Mouse (Mus musculus) MEL (cell line): ENCODE results near the gene Slc43a1. TPM values are rescaled to one million over a fixed set of nuclear protein-coding genes. Genes with fewer than 3 reads are reported as not detected.

ENCODE experiments used
- DNase-seq: peaks from one replicate; pipeline ENCODE4 v3.0.0; 2011; ENCODE audit warnings: low read depth, low spot score
- H3K27ac ChIP-seq: 2 replicates; pipeline ENCODE4 v1.5.1; 2012; ENCODE audit warnings: low read depth, mild to moderate bottlenecking, control low read depth, low read length, moderate library complexity; ENCODE audit not compliant: control insufficient read depth
- H3K27me3 ChIP-seq, 2 experiments: fragments of 150-350 bp in 1 of 2; sonication (generic) in 1 of 2; 2 replicates each; pipeline ENCODE4 v1.6.1; 2012; ENCODE audit warnings: low read length in 2 of 2, mild to moderate bottlenecking in 2 of 2, improper control_type of control experiment in 1 of 2, moderate library complexity in 1 of 2; ENCODE audit not compliant: insufficient read depth in 2 of 2, control insufficient read depth in 1 of 2
- H3K36me3 ChIP-seq, 2 experiments: 2 replicates each; pipeline ENCODE4 v1.6.1; 2012 to 2014; ENCODE audit warnings: low read length in 2 of 2, improper control_type of control experiment in 1 of 2, inconsistent platforms in 1 of 2, mild to moderate bottlenecking in 1 of 2; ENCODE audit not compliant: insufficient read depth in 2 of 2, control insufficient read depth in 1 of 2
- H3K4me1 ChIP-seq, 2 experiments: fragments of 150-350 bp in 1 of 2; sonication (generic) in 1 of 2; 2 replicates each; pipeline ENCODE4 v1.6.1; 2012; ENCODE audit warnings: low read length in 2 of 2, improper control_type of control experiment in 1 of 2, mild to moderate bottlenecking in 1 of 2; ENCODE audit not compliant: insufficient read depth in 2 of 2, control insufficient read depth in 1 of 2
- H3K4me3 ChIP-seq, 2 experiments: fragments of 150-350 bp in 1 of 2; sonication (generic) in 1 of 2; 2 replicates each; pipeline ENCODE4 v1.5.1; 2012; ENCODE audit warnings: low read depth in 2 of 2, low read length in 2 of 2, mild to moderate bottlenecking in 2 of 2, moderate library complexity in 2 of 2, control low read depth in 1 of 2, improper control_type of control experiment in 1 of 2; ENCODE audit not compliant: control insufficient read depth in 1 of 2, insufficient read depth in 1 of 2
- H3K79me2 ChIP-seq: 2 replicates; pipeline ENCODE4 v1.6.1; 2012; ENCODE audit warnings: mild to moderate bottlenecking, low read length, moderate library complexity; ENCODE audit not compliant: control insufficient read depth, poor library complexity, insufficient read depth
- H3K9ac ChIP-seq: 2 replicates; pipeline ENCODE4 v1.6.1; 2012; ENCODE audit warnings: low read depth, mild to moderate bottlenecking, control low read depth, low read length, moderate library complexity; ENCODE audit not compliant: control insufficient read depth, poor library complexity, severe bottlenecking
- H3K9me3 ChIP-seq: fragments of 150-350 bp; sonication (generic); replicated peaks from 2 replicates; pipeline ENCODE4 v1.6.1; 2012; ENCODE audit warnings: mild to moderate bottlenecking, low read length, improper control_type of control experiment, moderate library complexity; ENCODE audit not compliant: insufficient read depth
- CHD1 ChIP-seq: IDR thresholded peaks from 2 replicates; pipeline ENCODE4 v1.6.1; 2012; ENCODE audit warnings: low read depth, mild to moderate bottlenecking, inconsistent platforms, low read length, improper control_type of control experiment
- CHD2 ChIP-seq: IDR thresholded peaks from 2 replicates; pipeline ENCODE4 v1.6.1; 2011; ENCODE audit warnings: low read length, improper control_type of control experiment
- CTCF ChIP-seq, 3 experiments: IDR thresholded peaks in 2 of 3; conservative IDR thresholded peaks in 1 of 3; 2 replicates each; pipeline ENCODE4 v1.5.1; 2011 to 2012; ENCODE audit warnings: low read length in 3 of 3, low read depth in 2 of 3, mild to moderate bottlenecking in 2 of 3, improper control_type of control experiment in 1 of 3, inconsistent platforms in 1 of 3, mixed read lengths in 1 of 3, moderate library complexity in 1 of 3; ENCODE audit not compliant: control insufficient read depth in 1 of 3, insufficient read depth in 1 of 3, poor library complexity in 1 of 3, severe bottlenecking in 1 of 3
- ETS1 ChIP-seq: IDR thresholded peaks from 2 replicates; pipeline ENCODE4 v1.6.1; 2012; ENCODE audit warnings: low read depth, mild to moderate bottlenecking, inconsistent platforms, low read length, improper control_type of control experiment, moderate library complexity
- GATA1 ChIP-seq: IDR thresholded peaks from 2 replicates; pipeline ENCODE4 v1.6.1; 2011; ENCODE audit warnings: low read depth, low read length, improper control_type of control experiment
- JUND ChIP-seq: IDR thresholded peaks from 2 replicates; pipeline ENCODE4 v1.6.1; 2011; ENCODE audit warnings: low read depth, mild to moderate bottlenecking, improper control_type of control experiment, low read length
- MXI1 ChIP-seq: IDR thresholded peaks from 2 replicates; pipeline ENCODE4 v1.6.1; 2011; ENCODE audit warnings: mild to moderate bottlenecking, low read depth, low read length, improper control_type of control experiment
- MYB ChIP-seq: IDR thresholded peaks from 2 replicates; pipeline ENCODE4 v1.6.1; 2011; ENCODE audit warnings: mild to moderate bottlenecking, low read depth, low read length, improper control_type of control experiment
- MYC ChIP-seq: IDR thresholded peaks from 2 replicates; pipeline ENCODE4 v1.6.1; 2011; ENCODE audit warnings: low read depth, mild to moderate bottlenecking, low read length, improper control_type of control experiment, moderate library complexity
- POLR2AphosphoS5 ChIP-seq: IDR thresholded peaks from 2 replicates; pipeline ENCODE4 v1.6.1; 2012; ENCODE audit warnings: low read depth, borderline replicate concordance, mild to moderate bottlenecking, inconsistent platforms, low read length, moderate library complexity, mixed read lengths
- RAD21 ChIP-seq: IDR thresholded peaks from 2 replicates; pipeline ENCODE4 v1.6.1; 2011; ENCODE audit warnings: mild to moderate bottlenecking, low read depth, low read length, improper control_type of control experiment
- SMC3 ChIP-seq: IDR thresholded peaks from 2 replicates; pipeline ENCODE4 v1.6.1; 2011; ENCODE audit warnings: low read depth, low read length, improper control_type of control experiment
- TCF12 ChIP-seq: IDR thresholded peaks from 2 replicates; pipeline ENCODE4 v1.6.1; 2014; ENCODE audit warnings: low read depth, mild to moderate bottlenecking, inconsistent platforms, low read length, improper control_type of control experiment, moderate library complexity
- USF2 ChIP-seq, 2 experiments: IDR thresholded peaks; 2 replicates each; pipeline ENCODE4 v1.6.1; 2011 to 2012; ENCODE audit warnings: improper control_type of control experiment in 2 of 2, low read length in 2 of 2, borderline replicate concordance in 1 of 2, inconsistent platforms in 1 of 2, low read depth in 1 of 2, mild to moderate bottlenecking in 1 of 2; ENCODE audit not compliant: insufficient read depth in 1 of 2
- ZNF384 ChIP-seq: IDR thresholded peaks from 2 replicates; pipeline ENCODE4 v1.6.1; 2012; ENCODE audit warnings: low read depth, mild to moderate bottlenecking, inconsistent platforms, low read length, improper control_type of control experiment
- polyA plus RNA-seq, 2 experiments: library from polyadenylated mRNA; stranded (reverse) in 1 of 2; unstranded in 1 of 2; fragments of >175 nt in 1 of 2; fragments of >200 nt in 1 of 2; gene quantifications; 2 replicates each; pipeline versions ENCODE4 v1.2.1 to v1.2.4; 2012; ENCODE audit warnings: low replicate concordance in 2 of 2, low read depth in 1 of 2; ENCODE audit not compliant: insufficient read length in 2 of 2, insufficient read depth in 1 of 2, missing spikeins in 1 of 2
- total RNA-seq: library from RNA; depleted of rRNA; stranded (reverse); fragments of 300-350 nt; gene quantifications from 2 replicates; pipeline ENCODE4 v1.2.3, GENCODE M21; 2012

Gene Slc43a1
- total and polyA plus RNA-seq, 3 experiments, result 69.8 to 131 (median 108) TPM

DNA sequence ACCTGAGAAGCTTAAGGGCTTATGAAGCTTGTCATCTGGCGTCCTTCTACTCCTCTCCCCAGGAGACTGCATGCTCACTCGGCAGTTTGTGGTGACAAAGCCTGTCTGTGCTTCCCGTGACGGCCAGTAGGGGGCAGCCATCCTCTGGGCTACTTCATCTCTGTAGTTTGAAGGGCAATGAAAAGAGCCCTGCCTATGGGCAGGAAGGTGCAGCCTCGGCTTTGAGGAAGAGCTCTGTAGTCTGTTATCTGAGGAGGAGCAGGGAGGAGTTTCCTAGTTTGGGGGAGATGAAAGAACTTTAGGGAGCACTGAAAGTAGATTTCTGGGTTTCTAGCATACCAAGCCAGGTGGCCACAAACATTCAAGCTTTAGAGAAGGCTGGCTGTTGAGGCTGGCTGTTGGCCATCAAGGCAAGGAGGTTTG lies 29.9 kb downstream of the Slc43a1 start (continued):
- TF ChIP-seq TCF12 (peak; percentile 65), MYB (peak; percentile 34; the same call in 1 of the 2 replicates), RAD21 (peak; percentile 70)

DNA sequence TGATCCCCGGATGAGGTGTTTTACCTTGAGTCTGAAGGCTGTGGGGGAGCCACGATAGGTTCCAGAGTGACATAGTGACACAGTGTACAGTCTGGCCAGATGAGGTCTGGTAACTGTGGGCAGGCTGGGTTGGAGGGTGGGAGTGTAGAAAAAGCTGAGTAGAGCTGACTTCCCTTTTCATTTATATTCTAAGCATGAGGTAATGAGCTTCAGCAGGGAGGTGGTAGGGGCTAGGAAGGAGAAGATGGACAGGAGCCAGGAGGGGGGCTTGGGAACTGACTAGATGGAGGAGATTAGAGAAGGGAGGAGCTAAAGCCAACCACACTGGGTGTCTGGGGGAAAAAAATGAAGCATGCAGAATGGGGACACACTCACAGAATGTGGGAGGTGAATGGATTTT lies 30.3 kb downstream of the Slc43a1 start:
- Histone ChIP-seq H3K9me3 (no peaks in the 10 kb centered on the region), H3K27me3 (no peaks in the 10 kb centered on the region), H3K36me3 (peaks cover 0 to 25% of the 10 kb centered on the region in 2 experiments; a peak in 2 of 4 replicates), H3K4me3 (peak overlapping the region; percentile 11 to 40; a peak in 3 of 4 replicates), H3K4me1 (peaks cover 16 to 39% of the 10 kb centered on the region in 2 experiments), H3K9ac (peak overlapping the region; percentile 47), H3K79me2 (no peaks in the 10 kb centered on the region), H3K27ac (peak overlapping the region; percentile 93)
- DNase-seq, result peak; percentile 79
- TF ChIP-seq MYC (no peak), GATA1 (peak; percentile 48; the same call in 1 of the 2 replicates), ETS1 (peak; percentile 68; the same call in 1 of the 2 replicates)

DNA sequence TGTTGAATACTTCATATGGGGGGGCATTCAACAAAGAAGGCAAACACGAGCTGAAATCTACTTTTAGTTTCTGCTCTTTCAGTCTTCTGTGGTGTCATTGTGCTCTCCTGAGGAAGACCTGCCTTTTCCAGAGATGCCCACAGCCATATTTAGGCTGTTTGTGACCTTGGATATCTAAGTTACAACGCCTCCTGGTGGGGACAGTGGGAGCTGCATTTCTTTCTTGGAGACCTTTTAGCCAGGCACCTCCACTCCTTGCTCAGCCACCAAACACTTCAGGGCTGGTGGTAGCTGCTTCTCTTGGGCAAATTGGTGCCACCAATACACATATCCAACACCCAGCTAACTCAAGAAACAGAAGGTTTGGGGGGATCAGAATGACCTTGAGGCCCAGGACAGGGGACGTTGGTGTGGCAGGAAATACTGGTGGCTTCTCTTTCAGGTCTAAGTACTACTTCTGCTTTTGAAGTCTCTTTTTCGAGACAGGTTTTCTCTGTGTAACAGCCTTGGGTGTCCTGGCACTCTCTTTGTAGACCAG lies 32.0 kb downstream of the Slc43a1 start:
- Histone ChIP-seq H3K4me1 (peaks cover 16 to 39% of the 10 kb centered on the region in 2 experiments), H3K9ac (no peak overlapping the region), H3K27me3 (no peaks in the 10 kb centered on the region), H3K27ac (no peak overlapping the region), H3K79me2 (no peaks in the 10 kb centered on the region), H3K9me3 (no peaks in the 10 kb centered on the region), H3K36me3 (peaks cover 0 to 25% of the 10 kb centered on the region in 2 experiments; a peak in 2 of 4 replicates), H3K4me3 (no peak overlapping the region)
- TF ChIP-seq CTCF (IDR thresholded peaks at IDR 0.05 in 2 of 3, conservative IDR thresholded peaks at IDR 0.05 in 1 of 3; ENCODE audit: control insufficient read depth in 1 of 3, insufficient read depth in 1 of 3, low read depth in 2 of 3, low read length in 3 of 3, poor library complexity in 1 of 3, severe bottlenecking in 1 of 3), result peak; percentile 47 to 69 (median 57)
- TF ChIP-seq TCF12, result no peak
- TF ChIP-seq CHD1, result no peak
- no peak for TF ChIP-seq ZNF384
- TF ChIP-seq RAD21, result peak; percentile 17
- TF ChIP-seq CHD2, result no peak
- no peak for TF ChIP-seq MYB
- TF ChIP-seq POLR2AphosphoS5, result no peak
- no peak for TF ChIP-seq GATA1
- no peak for TF ChIP-seq JUND
- peak; percentile 63 for TF ChIP-seq SMC3
- no peak for TF ChIP-seq MYC
- no peak for TF ChIP-seq MXI1
- TF ChIP-seq USF2 (IDR thresholded peaks at IDR 0.05; ENCODE audit: borderline replicate concordance in 1 of 2, insufficient read depth in 1 of 2, low read depth in 1 of 2, low read length in 2 of 2), result no peak
- peak; percentile 63 for DNase-seq
